Mouse (Mus musculus) hindlimb bud, embryonic 11.5 days (tissue): ENCODE results near the gene Ccdc127.

Experiments used
- DNase-seq: peaks from one replicate; pipeline ENCODE4 v3.0.0-alpha.2; 2012; ENCODE audit warnings: low read depth, low spot score; ENCODE audit errors: extremely low spot score

Ccdc127 gene

DNA sequence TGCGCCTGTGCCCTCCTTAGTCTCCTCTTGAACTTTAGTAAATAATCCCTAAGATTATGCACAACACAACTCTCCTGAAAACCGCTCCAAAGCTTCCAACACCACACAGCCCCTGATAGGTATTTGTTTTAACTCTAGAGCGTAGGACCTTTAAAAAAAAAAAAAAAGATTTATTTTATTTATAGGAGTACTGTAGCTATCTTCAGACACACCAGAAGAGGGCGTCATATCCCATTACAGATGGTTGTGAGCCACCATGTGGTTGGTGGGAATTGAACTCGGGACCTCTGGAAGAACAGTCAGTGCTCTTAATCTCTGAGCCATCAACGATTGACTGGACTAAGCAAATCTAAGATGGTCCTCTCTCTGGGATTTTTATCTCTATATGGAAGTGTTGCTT lies 39.6 kb downstream of the Ccdc127 start:
- DNase-seq: no peak

DNA sequence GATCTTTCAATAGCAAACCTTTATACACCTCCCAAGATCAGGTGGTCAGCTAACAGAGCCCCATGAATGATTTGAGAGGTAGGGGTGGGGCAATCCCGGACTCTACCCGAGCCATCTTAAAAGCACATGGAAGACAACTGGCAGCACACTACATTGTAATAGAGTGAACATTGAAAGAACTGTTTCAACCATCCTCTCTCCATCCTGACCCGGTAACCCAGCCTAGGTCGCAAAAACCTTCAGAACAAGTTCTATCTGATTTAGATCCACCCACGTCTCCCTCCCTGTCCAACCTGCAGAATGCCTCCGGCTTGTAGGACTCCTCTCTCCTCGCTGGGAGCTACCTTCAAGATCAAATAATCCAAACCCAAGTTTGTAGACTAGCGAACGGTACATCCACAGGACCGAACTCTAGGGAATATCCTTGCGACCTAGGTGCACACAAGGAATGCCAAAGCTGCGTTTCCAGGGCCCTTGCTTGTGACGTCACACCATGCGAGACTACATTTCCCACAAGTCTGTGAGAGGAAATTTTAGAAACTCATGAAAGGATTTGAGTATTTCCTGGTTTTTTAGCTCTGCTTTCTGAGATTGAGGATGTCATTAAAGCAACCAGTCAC lies 40.4 kb downstream of the Ccdc127 start, which contains the start of gene Zfp72:
Gene Zfp72, minus strand, starts transcription at position 466 of the 620 bp plus-strand sequence.
- peak; percentile 52 for DNase-seq

DNA sequence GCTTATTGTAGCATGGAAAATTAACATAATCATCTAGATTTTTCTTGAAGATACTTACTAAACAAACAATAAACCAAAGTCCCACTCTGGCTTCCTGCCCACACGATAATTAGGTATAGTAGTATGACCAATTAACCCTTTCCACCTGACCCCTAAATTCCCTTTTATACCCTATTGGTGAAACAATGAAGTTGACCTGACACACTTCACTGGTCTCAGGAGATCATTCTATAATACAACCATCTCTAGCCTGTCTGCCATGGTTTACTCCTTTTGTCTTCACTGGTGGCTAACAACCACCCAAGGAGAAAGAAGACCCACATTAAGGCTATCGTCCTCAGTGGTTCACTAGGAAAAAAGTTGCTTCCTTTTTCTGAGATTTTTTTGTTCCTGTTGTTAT lies 41.0 kb downstream of the Ccdc127 start:
- DNase-seq: no peak

DNA sequence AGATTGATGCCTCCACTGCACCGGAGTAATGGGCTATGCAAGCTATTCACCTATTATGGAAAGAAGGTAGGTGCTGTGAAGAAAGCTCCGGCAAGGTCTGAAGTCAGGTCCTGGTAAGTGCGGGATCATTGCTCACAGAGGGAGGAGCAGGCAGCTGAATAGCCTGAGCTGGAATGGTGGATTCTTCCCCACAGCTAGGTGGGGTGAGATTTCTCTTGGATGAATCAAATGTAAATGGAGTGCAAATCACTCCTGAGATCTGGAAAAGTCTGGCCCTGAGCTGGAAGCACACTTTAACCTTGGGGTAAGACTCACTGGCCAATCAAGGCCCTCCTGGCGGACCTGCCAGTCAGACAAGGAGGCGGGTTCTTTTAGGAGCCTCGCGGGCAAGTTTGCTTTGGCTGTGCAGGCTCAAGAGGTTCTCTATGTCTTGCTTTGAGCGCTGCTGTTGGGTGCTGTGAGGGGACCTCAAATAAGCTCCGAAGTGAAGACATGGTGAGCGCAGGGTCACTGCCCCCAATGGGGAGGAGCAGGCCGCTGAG lies 49.3 kb downstream of the Ccdc127 start, which contains the start of gene Ftl1-ps1:
Gene Ftl1-ps1, plus strand, starts transcription at position 397 of the 542 bp plus-strand sequence.
- no peak for DNase-seq
